Mouse (Mus musculus) forebrain, embryonic 10.5 days (tissue): ENCODE measurements at regions not wholly inside any gene's neighbourhood (a gene's known extent, or its start where the extent isn't known, plus 50 kb on each side); places are given as distances from the start of the nearest gene placed in this dataset.

ENCODE experiments used
- DNase-seq: peaks from one replicate; pipeline ENCODE4 v3.0.0-alpha.2; 2017; ENCODE audit warnings: low spot score; ENCODE audit errors: extremely low spot score
- H3K27ac ChIP-seq: fragments of 300-500 bp; sonication (generic); 2 replicates; pipeline ENCODE4 v1.5.1; 2016; ENCODE audit warnings: mild to moderate bottlenecking
- H3K27me3 ChIP-seq: fragments of 300-500 bp; sonication (generic); 2 replicates; pipeline ENCODE4 v1.6.1; 2016; ENCODE audit warnings: mild to moderate bottlenecking; ENCODE audit not compliant: poor library complexity, severe bottlenecking
- H3K36me3 ChIP-seq: fragments of 300-500 bp; sonication (generic); replicated peaks from 2 replicates; pipeline ENCODE4 v1.6.1; 2016; ENCODE audit warnings: mild to moderate bottlenecking, moderate library complexity
- H3K4me1 ChIP-seq: fragments of 300-500 bp; sonication (generic); 2 replicates; pipeline ENCODE4 v1.6.1; 2016
- H3K4me3 ChIP-seq: fragments of 300-500 bp; sonication (generic); 2 replicates; pipeline ENCODE4 v1.5.1; 2016; ENCODE audit warnings: mild to moderate bottlenecking, moderate library complexity
- H3K9me3 ChIP-seq: fragments of 300-500 bp; sonication (generic); 2 replicates; pipeline ENCODE4 v1.6.1; 2016; ENCODE audit warnings: mild to moderate bottlenecking, moderate library complexity
- WGBS: fragments of 180-500 bp; shearing (Covaris S2); methylation state at CpG from one replicate; pipeline ENCODE4 v1.1.7; 2016; 5-methylcytosine and 5-hydroxymethylcytosine counted together

DNA sequence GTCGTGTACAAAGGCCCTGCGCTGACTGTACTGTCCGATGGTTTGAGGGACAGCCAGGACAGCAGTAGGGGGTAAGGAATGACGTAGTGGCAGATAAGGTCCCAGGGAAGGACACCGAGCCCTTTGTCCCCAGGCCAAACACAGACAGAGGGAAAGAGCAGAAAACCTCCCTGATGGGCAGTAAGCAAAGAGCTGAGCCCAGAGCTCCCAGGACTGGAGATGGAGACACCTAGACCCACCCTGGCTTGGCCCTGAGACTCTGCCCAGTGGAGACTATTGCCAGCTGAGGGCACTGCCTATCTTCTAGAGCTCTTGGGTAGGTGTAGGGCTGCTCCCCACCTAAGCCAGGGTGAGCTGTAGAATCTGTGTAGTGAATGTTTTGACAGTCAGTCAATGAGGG lies 116.5 kb upstream of the 1600014C23Rik start:
- Histone ChIP-seq H3K27ac (no peak overlapping the region), H3K36me3 (no peaks in the 10 kb centered on the region), H3K27me3 (peaks cover 54% of the 10 kb centered on the region), H3K4me1 (peaks cover 27% of the 10 kb centered on the region), H3K9me3 (peaks cover 10% of the 10 kb centered on the region), H3K4me3 (no peak overlapping the region)
- 85% methylated on average over 5 of the region's 5 CpGs for WGBS
- DNase-seq: no peak

DNA sequence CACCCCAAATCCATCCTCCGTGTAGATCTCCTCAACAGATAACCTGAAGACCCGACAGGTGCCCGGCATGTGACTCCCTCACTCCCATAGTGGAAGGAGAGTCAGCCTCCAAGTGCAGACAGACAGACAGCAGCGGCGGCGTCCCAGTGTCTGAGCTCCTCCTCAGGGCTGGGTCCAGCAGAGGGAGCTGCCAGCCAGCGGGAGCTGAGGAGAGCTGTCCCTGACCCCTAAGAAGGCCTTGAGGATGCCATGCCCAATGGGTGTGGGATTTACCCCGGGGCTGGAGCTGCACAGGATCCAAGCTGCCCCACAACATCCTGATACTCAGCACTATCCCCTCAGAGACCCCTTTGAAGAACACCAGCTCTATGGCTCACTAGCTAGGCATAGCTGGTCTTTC lies 115.0 kb upstream of the 1600014C23Rik start:
- no peak for DNase-seq
- H3K4me1 ChIP-seq: peaks cover 24% of the 10 kb centered on the region
- 29% methylated on average over 8 of the region's 8 CpGs for WGBS

DNA sequence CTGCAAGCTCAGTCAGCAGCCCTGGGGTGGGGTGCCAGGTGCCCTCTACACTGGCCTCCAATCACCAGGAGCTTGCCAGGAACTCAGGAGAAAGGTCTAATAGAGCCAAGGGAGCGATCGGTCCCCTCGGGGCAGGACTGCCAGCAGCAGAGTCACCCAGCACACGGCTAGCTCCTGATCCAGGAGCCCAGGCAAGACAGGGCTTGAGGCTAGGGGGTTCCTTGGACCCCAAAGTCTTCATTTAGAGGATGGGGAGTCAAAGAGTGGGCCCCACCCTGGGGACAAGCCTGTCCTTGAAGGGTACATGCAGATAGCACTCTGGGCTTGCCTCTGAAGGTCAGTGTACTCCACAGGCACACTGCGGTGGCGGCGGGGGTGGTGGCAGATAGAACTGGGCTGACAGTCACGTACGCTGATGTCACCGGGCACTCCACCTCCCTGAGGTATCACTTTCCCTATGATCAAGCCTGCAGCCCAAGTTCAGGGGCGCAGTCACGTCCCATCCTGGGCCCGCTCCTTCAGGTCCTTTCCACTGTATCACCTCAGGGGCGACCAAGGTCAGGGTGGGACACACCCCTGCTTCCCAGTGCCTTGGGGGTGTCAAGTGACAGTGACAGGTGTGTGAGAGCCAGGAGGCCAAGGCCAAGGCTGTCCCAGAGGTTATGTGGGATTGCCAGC lies 114.2 kb upstream of the 1600014C23Rik start:
- Histone ChIP-seq H3K9me3 (peaks cover 11% of the 10 kb centered on the region), H3K4me1 (peaks cover 23% of the 10 kb centered on the region), H3K27ac (0 out of 2 replicates have a peak overlapping the region, but pooled peaks have one; percentile 35), H3K4me3 (no peak overlapping the region), H3K36me3 (no peaks in the 10 kb centered on the region), H3K27me3 (peaks cover 41% of the 10 kb centered on the region)
- DNase-seq: no peak
- 96% methylated on average over 14 of the region's 14 CpGs for WGBS

More for the DNA sequence above, 115.0 kb upstream of the 1600014C23Rik start:
- H3K27me3 ChIP-seq: peaks cover 49% of the 10 kb centered on the region
- H3K36me3 ChIP-seq: no peaks in the 10 kb centered on the region
- peak overlapping the region; percentile 2; the same call in 1 of the 2 replicates for H3K27ac ChIP-seq
- no peak overlapping the region for H3K4me3 ChIP-seq
- H3K9me3 ChIP-seq: peaks cover 10% of the 10 kb centered on the region

DNA sequence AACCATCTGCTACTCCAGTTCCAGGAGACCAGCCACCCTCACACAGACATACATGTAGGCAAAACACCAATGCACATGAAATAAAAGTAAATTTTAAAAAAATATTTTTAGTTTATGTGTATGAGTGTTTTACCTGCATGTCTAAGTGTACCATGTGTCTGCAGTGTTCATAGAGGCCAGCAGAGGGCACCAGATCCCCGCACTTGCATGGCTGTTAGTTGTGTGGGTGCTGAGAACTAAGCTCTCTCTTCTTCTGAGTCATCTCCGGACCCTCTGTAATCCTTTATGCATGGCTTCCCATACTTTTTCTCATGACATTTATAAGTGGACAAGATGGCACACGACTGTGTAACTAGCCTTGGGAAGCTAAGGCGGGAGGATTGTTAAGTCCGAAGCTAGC lies 112.2 kb upstream of the 1600014C23Rik start:
- Histone ChIP-seq H3K27me3 (peaks cover 22% of the 10 kb centered on the region), H3K36me3 (no peaks in the 10 kb centered on the region), H3K4me1 (peaks cover 18% of the 10 kb centered on the region), H3K27ac (no peak overlapping the region), H3K4me3 (no peak overlapping the region), H3K9me3 (peaks cover 17% of the 10 kb centered on the region)
- DNase-seq: no peak
- 83% methylated on average over 5 of the region's 5 CpGs for WGBS

DNA sequence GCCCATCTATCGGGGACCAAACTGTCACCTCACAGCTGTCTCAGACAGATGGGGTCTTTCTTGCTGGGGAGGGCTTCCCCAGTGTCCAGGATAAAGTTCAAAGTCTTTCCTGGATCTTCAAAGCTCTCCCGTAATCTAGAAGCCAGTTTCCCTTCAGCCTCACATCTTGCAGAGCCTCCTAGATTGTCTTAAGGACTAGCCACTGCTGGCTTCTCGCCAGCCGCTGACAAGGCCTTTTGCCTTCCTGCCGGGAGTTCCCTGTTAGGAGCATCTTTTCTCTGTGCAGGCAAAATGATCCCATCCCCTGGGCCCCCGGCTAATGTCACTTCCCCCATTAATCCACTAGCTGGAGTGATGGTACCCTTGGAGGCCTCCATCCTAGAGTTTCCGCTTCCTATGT lies 103.1 kb upstream of the 1600014C23Rik start:
- Histone ChIP-seq H3K27ac (no peak overlapping the region), H3K9me3 (peaks cover under 1% of the 10 kb centered on the region; the same call in 1 of the 2 replicates), H3K4me3 (no peak overlapping the region), H3K36me3 (no peaks in the 10 kb centered on the region), H3K27me3 (no peaks in the 10 kb centered on the region; the same call in 1 of the 2 replicates), H3K4me1 (peaks cover 8% of the 10 kb centered on the region)
- no peak for DNase-seq
- WGBS: 71% methylated on average over 7 of the region's 7 CpGs

DNA sequence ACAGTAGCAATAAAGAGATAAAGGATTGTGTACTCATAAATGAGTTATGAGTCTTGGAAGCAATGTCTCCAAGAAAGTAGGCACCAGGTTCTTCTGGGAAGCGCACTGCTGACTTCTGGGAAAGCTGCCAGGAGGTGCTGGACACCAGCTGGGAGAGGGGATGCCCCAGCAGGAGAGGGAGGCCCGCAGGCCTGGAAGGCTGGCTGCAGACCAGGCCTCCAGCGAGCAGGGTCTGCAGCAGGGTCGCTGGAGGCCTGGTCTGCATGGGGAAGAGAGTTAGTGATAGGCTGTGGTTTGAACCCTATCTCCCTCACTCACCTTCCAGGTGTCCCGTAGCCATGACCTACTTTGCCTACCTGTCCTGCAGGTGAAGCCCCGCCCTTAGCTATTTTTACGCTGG lies 102.6 kb upstream of the 1600014C23Rik start:
- Histone ChIP-seq H3K36me3 (no peaks in the 10 kb centered on the region), H3K4me3 (no peak overlapping the region), H3K4me1 (peaks cover 3% of the 10 kb centered on the region), H3K9me3 (peaks cover 5% of the 10 kb centered on the region), H3K27ac (no peak overlapping the region), H3K27me3 (no peaks in the 10 kb centered on the region; the same call in 1 of the 2 replicates)
- WGBS: 70% methylated on average over 7 of the region's 7 CpGs
- no peak for DNase-seq

DNA sequence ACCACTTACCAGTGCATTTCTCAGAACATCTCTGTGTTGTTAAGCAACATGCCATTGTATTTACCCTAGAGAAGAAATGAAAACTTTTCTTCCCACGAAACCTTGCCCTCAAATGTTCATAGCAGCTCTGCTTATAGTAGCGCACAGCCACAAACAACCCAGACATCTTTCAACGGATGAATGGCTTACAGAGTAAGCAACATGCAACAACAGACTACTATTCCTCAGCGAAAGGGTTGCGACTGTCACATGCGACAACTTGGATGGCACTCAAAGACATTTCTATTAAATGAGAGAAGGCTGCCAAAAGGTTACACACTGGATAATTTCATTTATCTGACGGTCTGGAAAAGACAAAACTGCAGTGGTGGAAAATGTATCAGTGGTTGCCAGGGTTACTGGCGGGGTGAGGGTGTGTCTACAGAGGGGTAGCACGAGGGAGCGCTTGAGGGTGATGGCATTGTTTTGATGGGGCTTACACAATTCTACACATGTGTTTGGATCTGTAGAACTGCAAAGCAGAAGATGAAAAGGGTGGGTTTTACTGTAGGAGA lies 101.0 kb upstream of the 1600014C23Rik start:
- Histone ChIP-seq H3K4me1 (no peaks in the 10 kb centered on the region), H3K27ac (no peak overlapping the region), H3K27me3 (no peaks in the 10 kb centered on the region; the same call in 1 of the 2 replicates), H3K36me3 (no peaks in the 10 kb centered on the region), H3K9me3 (peaks cover 22% of the 10 kb centered on the region), H3K4me3 (no peak overlapping the region)
- 92% methylated on average over 10 of the region's 10 CpGs for WGBS
- no peak for DNase-seq

DNA sequence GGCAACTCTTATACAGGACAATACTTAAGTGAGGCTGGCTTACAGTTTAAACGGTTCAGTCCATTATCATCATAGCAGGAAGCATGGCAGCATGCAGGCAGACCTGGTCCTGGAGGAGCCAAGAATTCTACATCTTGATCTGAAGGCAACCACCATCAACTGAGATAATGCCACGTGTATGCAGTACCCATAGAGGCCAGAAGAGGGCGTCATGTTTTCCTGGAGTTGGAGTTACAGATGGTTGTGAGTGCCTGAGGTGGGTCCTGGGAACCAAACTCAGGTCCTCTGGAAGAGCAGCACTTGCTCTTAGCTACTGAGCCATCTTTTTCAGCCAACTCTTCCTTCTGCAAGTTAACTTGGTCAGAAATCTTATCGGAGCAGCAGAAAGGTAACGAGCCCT lies 96.7 kb upstream of the 1600014C23Rik start:
- H3K36me3 ChIP-seq: no peaks in the 10 kb centered on the region
- no peaks in the 10 kb centered on the region for H3K27me3 ChIP-seq
- DNase-seq: no peak
- H3K4me3 ChIP-seq: no peak overlapping the region
- H3K9me3 ChIP-seq: peaks cover 22% of the 10 kb centered on the region
- 87% methylated on average over 5 of the region's 5 CpGs for WGBS
- H3K27ac ChIP-seq: no peak overlapping the region
- peaks cover 8% of the 10 kb centered on the region for H3K4me1 ChIP-seq

DNA sequence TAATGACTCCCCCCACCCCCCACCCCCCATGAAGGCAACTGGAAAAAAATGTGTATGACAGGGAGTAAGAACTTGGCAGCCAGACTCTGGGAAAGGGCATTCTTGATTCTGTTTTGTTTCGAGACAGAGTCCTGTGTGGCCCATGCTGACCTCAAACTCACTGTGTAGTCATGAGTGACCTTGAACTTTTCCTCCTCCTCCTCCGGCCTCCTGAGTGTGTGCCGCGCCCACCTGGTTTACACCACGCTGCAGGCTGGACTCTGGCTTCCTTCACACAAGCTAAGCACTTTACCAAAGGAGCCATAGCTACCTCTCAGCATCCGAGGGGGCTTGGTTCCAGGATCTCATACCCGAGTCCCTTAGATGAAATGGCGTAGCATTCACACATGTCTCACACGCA lies 95.9 kb upstream of the 1600014C23Rik start:
- no peak for DNase-seq
- H3K4me3 ChIP-seq: no peak overlapping the region
- no peaks in the 10 kb centered on the region for H3K36me3 ChIP-seq
- no peaks in the 10 kb centered on the region for H3K27me3 ChIP-seq
- H3K27ac ChIP-seq: no peak overlapping the region
- H3K4me1 ChIP-seq: peaks cover 13% of the 10 kb centered on the region
- 92% methylated on average over 9 of the region's 9 CpGs for WGBS
- H3K9me3 ChIP-seq: peaks cover 22% of the 10 kb centered on the region

DNA sequence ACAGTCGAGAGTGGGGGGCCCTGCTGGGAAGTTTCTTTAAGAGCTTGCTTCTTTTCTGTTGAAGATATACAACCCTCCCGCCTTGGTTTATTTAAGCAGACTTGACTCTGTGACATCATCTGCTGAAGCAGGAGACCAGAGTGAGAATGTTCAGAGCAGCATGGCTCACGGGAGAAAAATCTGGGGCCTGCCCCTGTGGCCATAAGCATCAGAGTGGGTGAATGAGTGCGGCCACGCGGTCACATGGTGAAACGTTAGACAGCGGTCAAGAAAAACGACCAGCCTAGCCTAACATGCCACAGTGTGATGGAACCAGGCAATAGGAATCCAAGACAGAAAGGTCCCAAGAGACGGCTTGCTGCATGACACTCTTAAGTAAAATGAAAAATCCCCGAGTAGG lies 95.2 kb upstream of the 1600014C23Rik start:
- no peak for DNase-seq
- Histone ChIP-seq H3K27ac (no peak overlapping the region), H3K27me3 (no peaks in the 10 kb centered on the region), H3K4me1 (peaks cover 13% of the 10 kb centered on the region), H3K4me3 (no peak overlapping the region), H3K36me3 (no peaks in the 10 kb centered on the region), H3K9me3 (peaks cover 22% of the 10 kb centered on the region)
- 90% methylated on average over 11 of the region's 11 CpGs for WGBS

DNA sequence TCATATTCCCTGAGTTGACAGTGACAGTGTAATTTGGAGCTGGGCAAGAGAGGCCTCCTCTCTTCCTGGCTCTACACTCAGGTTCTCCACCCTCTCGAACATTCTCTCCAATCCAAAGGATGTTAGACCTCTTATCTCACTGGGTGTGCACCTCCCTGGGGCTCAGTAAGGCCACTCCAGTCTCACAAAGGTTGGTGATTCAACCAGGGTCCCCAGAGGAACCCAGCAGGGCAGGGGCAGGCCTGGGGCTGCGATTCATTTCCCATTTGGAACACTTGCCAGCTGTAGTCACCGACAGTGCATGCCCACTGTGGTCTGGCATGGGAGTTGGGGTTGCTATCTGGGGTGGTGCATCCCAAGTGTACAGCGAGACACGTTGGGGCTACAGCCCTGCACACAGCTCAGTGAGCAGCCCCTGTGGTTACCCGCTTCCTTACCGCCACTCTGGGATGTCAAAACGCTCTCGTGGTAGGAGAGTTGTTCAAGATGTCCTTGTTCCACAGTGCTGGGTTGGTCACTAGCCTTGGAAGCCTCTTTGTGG lies 94.7 kb upstream of the 1600014C23Rik start:
- no peak for DNase-seq
- peaks cover 13% of the 10 kb centered on the region for H3K4me1 ChIP-seq
- H3K9me3 ChIP-seq: peaks cover 22% of the 10 kb centered on the region
- no peaks in the 10 kb centered on the region for H3K27me3 ChIP-seq
- no peaks in the 10 kb centered on the region for H3K36me3 ChIP-seq
- no peak overlapping the region for H3K27ac ChIP-seq
- no peak overlapping the region for H3K4me3 ChIP-seq
- WGBS: 94% methylated on average over 9 of the region's 9 CpGs

DNA sequence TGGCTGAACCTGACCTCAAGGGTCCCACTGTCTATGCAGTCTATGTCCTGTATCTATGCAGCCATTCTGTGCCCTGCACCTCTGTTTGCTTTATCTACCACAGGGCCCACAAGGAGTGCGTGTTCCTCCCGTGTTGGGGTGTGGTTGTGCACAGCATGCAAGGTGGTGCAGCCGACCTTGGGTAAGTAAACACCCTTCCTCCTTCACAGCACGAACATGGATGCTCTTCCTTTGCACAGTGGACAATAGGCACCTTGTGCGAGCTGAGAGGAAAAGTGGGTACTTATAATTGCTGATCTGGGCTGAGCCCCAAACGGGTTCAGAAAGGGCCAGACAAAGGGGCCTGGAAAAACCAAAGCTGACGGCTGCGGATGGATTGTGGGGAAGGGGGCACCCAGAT lies 91.3 kb upstream of the 1600014C23Rik start:
- 56% methylated on average over 8 of the region's 8 CpGs for WGBS
- Histone ChIP-seq H3K36me3 (no peaks in the 10 kb centered on the region), H3K9me3 (peaks cover 4% of the 10 kb centered on the region), H3K27me3 (no peaks in the 10 kb centered on the region), H3K27ac (peak overlapping the region; percentile 76), H3K4me1 (peaks cover 15% of the 10 kb centered on the region), H3K4me3 (no peak overlapping the region)
- DNase-seq: no peak

DNA sequence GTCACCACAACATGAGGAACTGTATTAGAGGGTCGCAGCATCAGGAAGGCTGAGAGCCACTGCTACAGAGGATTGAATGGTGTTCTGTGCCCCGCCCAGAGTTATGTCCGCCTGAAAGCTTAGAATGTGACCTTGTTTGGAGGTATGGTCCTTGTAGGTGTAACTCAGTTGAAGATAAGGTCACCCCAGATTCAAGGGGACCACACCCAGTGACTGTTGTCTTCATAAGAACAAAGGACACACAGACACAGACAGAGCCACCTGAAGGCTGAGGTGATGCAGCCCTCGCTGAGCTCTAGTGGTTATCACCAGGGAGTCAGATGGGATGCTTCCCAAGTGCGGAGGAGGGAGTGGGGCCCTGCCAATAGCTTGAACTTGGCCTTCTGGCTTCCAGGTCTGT lies 89.9 kb upstream of the 1600014C23Rik start:
- no peak for DNase-seq
- no peaks in the 10 kb centered on the region for H3K27me3 ChIP-seq
- no peaks in the 10 kb centered on the region for H3K9me3 ChIP-seq
- no peaks in the 10 kb centered on the region for H3K36me3 ChIP-seq
- H3K4me3 ChIP-seq: no peak overlapping the region
- peaks cover 17% of the 10 kb centered on the region for H3K4me1 ChIP-seq
- H3K27ac ChIP-seq: no peak overlapping the region
- WGBS: 89% methylated on average over 5 of the region's 5 CpGs
